Mouse (Mus musculus) hindbrain, embryonic 10.5 days (tissue): ENCODE data around the gene Plxdc2. TPM values are rescaled to one million over a fixed set of nuclear protein-coding genes. Genes with fewer than 3 reads are reported as not detected.

ENCODE experiments used
- DNase-seq: peaks from one replicate; pipeline ENCODE4 v3.0.0-alpha.2; 2017; ENCODE audit warnings: low spot score
- H3K27ac ChIP-seq: fragments of 300-500 bp; sonication (generic); 2 replicates; pipeline ENCODE4 v1.5.1; 2016; ENCODE audit warnings: mild to moderate bottlenecking, moderate library complexity
- H3K27me3 ChIP-seq: fragments of 300-500 bp; sonication (generic); 2 replicates; pipeline ENCODE4 v1.6.1; 2016; ENCODE audit warnings: mild to moderate bottlenecking; ENCODE audit not compliant: poor library complexity, insufficient read depth, severe bottlenecking
- H3K36me3 ChIP-seq: fragments of 300-500 bp; sonication (generic); 2 replicates; pipeline ENCODE4 v1.6.1; 2016; ENCODE audit warnings: mild to moderate bottlenecking, moderate library complexity
- H3K4me1 ChIP-seq: fragments of 300-500 bp; sonication (generic); replicated peaks from 2 replicates; pipeline ENCODE4 v1.6.1; 2016; ENCODE audit warnings: mild to moderate bottlenecking
- H3K4me3 ChIP-seq: fragments of 300-500 bp; sonication (generic); 2 replicates; pipeline ENCODE4 v1.5.1; 2016; ENCODE audit warnings: mild to moderate bottlenecking, moderate library complexity
- H3K9me3 ChIP-seq: fragments of 300-500 bp; sonication (generic); 2 replicates; pipeline ENCODE4 v1.6.1; 2016; ENCODE audit warnings: mild to moderate bottlenecking, moderate library complexity
- WGBS: fragments of 180-500 bp; shearing (Covaris S2); methylation state at CpG from one replicate; pipeline ENCODE4 v1.1.7; 2016; 5-methylcytosine and 5-hydroxymethylcytosine counted together
- polyA plus RNA-seq: library from polyadenylated mRNA; unstranded; fragments of >200 nt; fragmentation: Nextera tagmentation; extraction: Ambion mirVana; gene quantifications from 2 replicates; pipeline ENCODE4 v1.2.1, GENCODE M21; 2016

Plxdc2 gene
- polyA plus RNA-seq, 1 experiment from 2014 or later, result 13.4 TPM

DNA sequence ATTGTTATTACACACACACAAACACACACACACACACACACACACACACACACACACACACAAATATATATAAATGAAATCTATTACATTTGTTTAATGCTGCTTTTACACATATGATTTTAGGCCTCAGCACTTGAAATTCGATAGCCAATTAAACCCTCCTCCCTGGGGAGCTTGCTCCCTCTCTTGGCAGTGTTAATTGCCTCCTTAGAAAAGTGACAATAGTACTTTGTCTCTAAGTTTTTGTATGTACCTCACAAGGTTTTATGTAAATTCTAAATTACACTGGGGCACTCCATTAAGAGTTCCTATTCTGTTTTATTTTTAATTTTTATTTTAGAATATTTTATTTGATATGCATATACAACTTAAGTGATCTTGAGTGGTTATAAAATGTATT is 176.1 kb downstream of the Plxdc2 start:
- 69% methylated on average over 1 of the region's 1 CpGs for WGBS
- Histone ChIP-seq H3K36me3 (no peaks in the 10 kb centered on the region), H3K27me3 (no peaks in the 10 kb centered on the region), H3K4me1 (no peaks in the 10 kb centered on the region), H3K4me3 (no peak overlapping the region), H3K27ac (no peak overlapping the region), H3K9me3 (no peaks in the 10 kb centered on the region)
- DNase-seq, result no peak

DNA sequence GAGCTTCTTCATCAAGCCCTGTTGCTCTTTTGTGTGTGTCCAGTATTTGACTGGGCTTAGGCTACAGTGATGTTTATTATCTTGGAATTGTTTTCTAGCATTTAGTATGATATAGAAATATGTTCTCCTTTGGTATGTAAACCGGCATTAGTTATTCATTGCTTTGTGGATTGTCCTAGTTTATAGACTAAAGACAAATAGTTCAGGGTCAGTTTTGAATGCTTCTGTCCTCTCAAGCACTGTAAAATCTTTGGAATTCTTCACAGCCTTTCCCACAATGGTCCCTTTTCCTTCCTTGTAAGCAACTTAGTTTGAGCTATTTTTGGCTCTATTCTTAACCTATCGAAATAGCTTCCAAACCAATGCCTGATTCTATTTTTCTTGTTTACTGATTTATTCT is 178.5 kb downstream of the Plxdc2 start:
- Histone ChIP-seq H3K27me3 (no peaks in the 10 kb centered on the region), H3K27ac (no peak overlapping the region), H3K4me1 (no peaks in the 10 kb centered on the region), H3K36me3 (no peaks in the 10 kb centered on the region), H3K9me3 (no peaks in the 10 kb centered on the region), H3K4me3 (no peak overlapping the region)
- no peak for DNase-seq
- WGBS, result 87% methylated on average over 2 of the region's 2 CpGs

DNA sequence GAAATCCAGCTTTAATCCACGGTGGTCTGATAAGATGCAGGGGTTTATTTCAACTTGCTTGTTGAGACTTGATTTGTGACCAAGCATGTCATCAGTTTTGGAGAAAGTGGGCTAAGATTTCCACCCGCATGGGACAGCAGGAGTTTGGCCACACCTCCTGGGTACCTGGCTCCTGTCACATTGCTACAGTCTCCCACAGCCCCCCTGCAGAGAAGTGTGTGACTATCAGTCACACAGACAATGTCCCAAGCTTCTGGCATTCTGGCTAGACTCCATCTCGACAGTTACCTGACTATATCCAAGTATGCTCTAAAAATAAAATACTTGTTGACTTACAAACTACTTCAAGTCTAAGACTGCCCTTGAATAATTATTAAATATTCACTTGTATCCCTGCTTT is 185.1 kb downstream of the Plxdc2 start:
- no peak for DNase-seq
- Histone ChIP-seq H3K4me3 (no peak overlapping the region), H3K27me3 (no peaks in the 10 kb centered on the region), H3K27ac (no peak overlapping the region), H3K9me3 (no peaks in the 10 kb centered on the region), H3K4me1 (no peaks in the 10 kb centered on the region), H3K36me3 (no peaks in the 10 kb centered on the region)
- 66% methylated on average over 3 of the region's 3 CpGs for WGBS

DNA sequence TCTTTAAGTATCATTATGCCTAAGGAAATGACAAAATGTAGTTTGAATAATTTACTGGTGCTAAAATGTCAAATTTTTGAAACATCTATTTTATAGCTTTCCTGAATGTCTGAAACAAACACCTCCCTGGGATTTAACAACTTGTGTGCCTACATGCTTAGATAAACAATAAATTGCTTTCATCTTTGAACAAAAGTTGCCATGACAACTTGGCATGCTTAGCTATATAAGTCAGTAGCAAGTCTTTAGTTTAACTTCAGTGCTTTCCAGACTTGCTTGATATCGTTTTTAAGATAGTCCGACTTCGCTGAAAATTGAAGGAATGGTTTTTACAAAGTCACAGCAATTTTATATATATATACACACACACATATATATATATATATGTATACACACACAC is 189.1 kb downstream of the Plxdc2 start:
- H3K9me3 ChIP-seq, result no peaks in the 10 kb centered on the region
- no peak overlapping the region for H3K4me3 ChIP-seq
- no peaks in the 10 kb centered on the region for H3K4me1 ChIP-seq
- no peak overlapping the region for H3K27ac ChIP-seq
- H3K36me3 ChIP-seq, result no peaks in the 10 kb centered on the region
- no peak for DNase-seq
- H3K27me3 ChIP-seq, result no peaks in the 10 kb centered on the region
- 77% methylated on average over 3 of the region's 3 CpGs for WGBS

DNA sequence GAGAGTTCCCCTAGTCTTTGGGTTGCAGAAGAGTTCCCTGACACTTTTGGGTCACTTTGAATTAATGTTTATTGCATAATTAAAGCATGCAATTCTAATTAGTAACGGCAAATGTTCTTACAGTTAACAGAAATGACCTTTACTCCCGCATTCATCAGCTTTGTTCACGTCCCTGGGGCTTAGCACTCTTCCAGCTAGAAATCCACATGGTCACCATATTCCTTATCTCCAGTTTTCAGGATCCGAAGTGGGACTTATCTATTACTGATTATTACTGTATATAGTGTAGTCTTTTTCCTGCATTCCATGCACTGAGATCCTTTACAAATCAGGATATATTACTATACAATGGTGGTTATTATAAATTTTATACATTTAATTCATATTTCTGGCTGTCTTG is 203.2 kb downstream of the Plxdc2 start:
- Histone ChIP-seq H3K9me3 (no peaks in the 10 kb centered on the region), H3K27me3 (no peaks in the 10 kb centered on the region), H3K4me1 (no peaks in the 10 kb centered on the region), H3K27ac (no peak overlapping the region), H3K36me3 (no peaks in the 10 kb centered on the region), H3K4me3 (no peak overlapping the region)
- DNase-seq, result no peak
- whole genome bisulfite sequencing, result 70% methylated on average over 4 of the region's 4 CpGs

DNA sequence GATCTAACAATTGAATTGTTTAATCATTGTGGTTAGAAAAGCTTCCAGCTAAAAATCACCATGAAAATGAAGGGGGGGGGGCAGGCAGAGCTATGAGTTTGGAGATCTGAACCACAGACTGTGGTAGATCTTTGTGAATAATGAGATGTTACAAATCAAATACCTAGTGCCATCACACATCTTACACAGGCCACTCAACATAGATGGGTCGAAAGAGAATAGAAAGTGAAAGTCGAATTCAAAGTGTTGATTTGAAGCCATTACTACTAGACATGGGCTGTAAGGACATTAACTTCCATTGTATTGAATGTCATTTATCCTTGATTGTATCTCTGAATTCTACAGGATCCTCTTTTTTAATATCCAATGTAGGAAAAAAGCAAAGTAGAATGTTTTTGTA is 212.2 kb downstream of the Plxdc2 start:
- Histone ChIP-seq H3K36me3 (no peaks in the 10 kb centered on the region), H3K9me3 (no peaks in the 10 kb centered on the region), H3K27ac (no peak overlapping the region), H3K4me1 (no peaks in the 10 kb centered on the region; the same call in 1 of the 2 replicates), H3K27me3 (no peaks in the 10 kb centered on the region), H3K4me3 (no peak overlapping the region)
- WGBS, result 88% methylated on average over 2 of the region's 2 CpGs
- no peak for DNase-seq

DNA sequence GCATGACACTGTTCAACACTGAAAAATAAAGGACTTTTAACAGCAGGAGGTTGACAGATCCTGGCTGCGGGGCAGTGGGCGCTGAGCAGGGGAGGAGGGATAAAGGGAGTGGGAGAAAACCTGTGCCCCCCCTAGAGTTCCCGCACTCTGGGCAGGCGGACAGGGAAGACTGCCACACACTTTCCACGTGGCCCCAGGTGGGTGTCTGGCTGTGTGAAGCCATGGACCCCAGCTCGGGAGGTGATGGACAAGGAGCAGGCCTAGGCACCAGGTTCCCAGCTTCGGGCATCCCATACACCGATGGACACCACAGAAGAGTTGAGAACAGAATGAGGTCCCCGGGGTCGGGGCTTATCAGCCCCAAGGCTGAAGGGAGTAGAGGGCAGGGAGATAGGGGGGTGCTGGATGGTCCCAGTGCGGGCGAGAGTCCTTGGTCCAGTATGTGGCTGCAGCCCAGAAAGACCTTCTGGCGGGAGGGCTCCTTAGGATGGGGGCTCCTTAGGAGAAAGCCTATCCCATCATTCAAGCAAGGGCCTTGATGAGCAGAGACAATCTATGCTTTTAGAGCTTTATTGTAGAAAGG is 215.2 kb downstream of the Plxdc2 start:
- no peaks in the 10 kb centered on the region for H3K27me3 ChIP-seq
- H3K27ac ChIP-seq, result no peak overlapping the region
- no peak overlapping the region for H3K4me3 ChIP-seq
- no peaks in the 10 kb centered on the region; the same call in 1 of the 2 replicates for H3K4me1 ChIP-seq
- H3K36me3 ChIP-seq, result no peaks in the 10 kb centered on the region
- H3K9me3 ChIP-seq, result no peaks in the 10 kb centered on the region
- no peak for DNase-seq
- WGBS, result 82% methylated on average over 13 of the region's 13 CpGs

DNA sequence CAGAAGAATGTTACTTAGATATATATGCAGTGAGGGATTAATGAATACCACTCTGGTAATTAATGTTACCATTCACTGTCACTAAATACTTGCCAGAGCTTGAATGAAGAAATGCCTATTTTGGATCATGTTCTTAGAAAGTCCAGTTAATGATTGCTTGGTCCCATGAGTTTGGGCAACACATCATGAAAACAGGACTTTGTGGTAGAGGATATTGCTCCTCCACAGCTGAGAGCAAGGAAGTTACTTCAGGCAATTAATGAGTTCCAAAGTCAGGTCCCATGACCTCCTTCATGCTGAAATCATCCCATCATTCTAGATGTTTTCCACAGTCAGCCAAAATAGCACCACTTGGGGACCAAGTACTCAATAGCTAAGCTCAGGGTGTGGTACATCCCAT is 220.5 kb downstream of the Plxdc2 start:
- DNase-seq, result no peak
- no peak overlapping the region for H3K4me3 ChIP-seq
- H3K9me3 ChIP-seq, result no peaks in the 10 kb centered on the region
- no peaks in the 10 kb centered on the region for H3K27me3 ChIP-seq
- H3K4me1 ChIP-seq, result no peaks in the 10 kb centered on the region
- H3K27ac ChIP-seq, result no peak overlapping the region
- no peaks in the 10 kb centered on the region for H3K36me3 ChIP-seq

DNA sequence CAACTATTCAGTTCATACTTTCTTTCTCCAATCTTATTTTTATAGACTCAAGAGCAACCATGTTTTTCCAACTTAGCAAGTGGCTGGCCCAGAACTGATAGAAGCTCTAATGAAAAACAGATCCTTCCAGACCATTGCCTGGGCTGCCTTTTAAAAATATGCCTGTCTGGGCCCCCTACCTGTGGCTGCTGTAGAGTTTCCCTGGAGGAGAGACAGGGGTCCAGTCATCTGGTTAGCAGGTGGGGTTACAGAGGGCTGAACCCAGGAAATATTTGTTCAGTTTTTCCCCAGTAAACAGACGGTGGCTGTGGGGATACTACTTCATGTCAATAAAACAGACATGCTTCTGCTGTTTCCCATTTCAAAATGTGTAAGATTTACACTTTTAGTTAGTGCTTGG is 222.0 kb downstream of the Plxdc2 start:
- no peaks in the 10 kb centered on the region for H3K9me3 ChIP-seq
- no peaks in the 10 kb centered on the region for H3K36me3 ChIP-seq
- peak; percentile 11 for DNase-seq
- no peak overlapping the region for H3K27ac ChIP-seq
- no peaks in the 10 kb centered on the region for H3K27me3 ChIP-seq
- H3K4me1 ChIP-seq, result no peaks in the 10 kb centered on the region
- H3K4me3 ChIP-seq, result no peak overlapping the region
- 60% methylated on average over 1 of the region's 1 CpGs for WGBS

DNA sequence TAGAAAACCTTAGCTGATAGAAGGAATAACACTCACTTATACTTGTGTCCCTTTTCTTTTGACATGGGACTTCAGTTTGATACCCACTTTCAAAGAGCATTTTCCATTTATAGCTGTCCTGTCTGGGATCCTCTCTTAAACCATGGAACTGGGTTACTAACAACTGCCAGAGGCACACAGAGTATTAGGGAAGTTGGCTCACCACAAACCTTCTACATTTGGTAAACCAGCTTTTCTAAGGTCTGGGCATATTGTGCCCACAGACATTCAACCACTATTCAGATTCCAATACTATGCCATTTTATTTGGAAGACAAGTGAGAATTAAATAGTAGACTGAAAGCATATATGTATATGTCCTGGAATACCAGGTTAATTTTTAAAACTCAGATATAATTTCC is 232.4 kb downstream of the Plxdc2 start:
- Histone ChIP-seq H3K4me3 (no peak overlapping the region), H3K27me3 (no peaks in the 10 kb centered on the region), H3K27ac (no peak overlapping the region), H3K36me3 (no peaks in the 10 kb centered on the region), H3K4me1 (no peaks in the 10 kb centered on the region), H3K9me3 (0 out of 2 replicates have a peak, but pooled peaks cover 3% of the 10 kb centered on the region)
- DNase-seq, result no peak

DNA sequence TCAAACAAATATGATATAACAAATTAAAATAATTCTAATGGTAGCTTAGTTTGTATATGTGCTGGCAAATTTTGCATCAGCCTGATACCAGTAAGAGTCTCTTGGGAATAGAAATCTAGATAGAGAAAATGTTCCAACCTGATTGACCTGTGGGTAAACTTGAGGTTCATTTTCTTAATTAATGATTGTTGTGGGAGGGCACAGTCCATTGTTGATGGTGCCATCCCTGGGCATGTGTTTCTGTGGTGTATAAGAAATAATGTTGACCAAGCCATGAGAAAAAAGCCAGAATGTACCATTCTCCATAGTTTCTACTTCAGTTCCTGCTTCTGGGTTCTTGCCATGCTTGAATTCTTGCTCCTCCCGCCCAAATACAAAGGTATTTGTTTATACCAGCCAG is 239.3 kb downstream of the Plxdc2 start:
- WGBS, result 78% methylated on average over 1 of the region's 1 CpGs
- no peak for DNase-seq

DNA sequence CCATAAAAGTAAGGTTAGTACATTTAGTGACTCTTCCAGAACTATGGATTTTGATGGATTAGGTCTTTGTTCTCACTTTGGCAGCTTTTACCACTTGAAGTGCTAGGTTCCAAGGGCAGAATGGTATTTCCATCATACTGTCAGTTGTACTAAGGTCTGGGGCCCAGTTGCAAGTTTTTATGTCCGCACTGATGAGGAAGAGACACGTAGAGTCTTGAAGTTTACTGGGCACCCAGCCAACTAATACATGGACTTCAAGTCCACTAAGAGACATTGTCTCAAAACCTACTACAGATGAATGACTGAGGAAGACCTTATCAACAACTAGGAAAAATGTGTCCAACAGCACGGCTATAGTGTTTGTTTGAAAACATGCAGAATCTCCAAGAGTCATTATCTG is 242.1 kb downstream of the Plxdc2 start:
- Histone ChIP-seq H3K9me3 (no peaks in the 10 kb centered on the region), H3K27me3 (no peaks in the 10 kb centered on the region), H3K4me1 (no peaks in the 10 kb centered on the region), H3K27ac (no peak overlapping the region), H3K36me3 (no peaks in the 10 kb centered on the region), H3K4me3 (no peak overlapping the region)
- WGBS, result 94% methylated on average over 3 of the region's 3 CpGs
- DNase-seq, result no peak

More for the DNA sequence above, 239.3 kb downstream of the Plxdc2 start:
- H3K4me1 ChIP-seq, result no peaks in the 10 kb centered on the region
- H3K4me3 ChIP-seq, result no peak overlapping the region
- H3K9me3 ChIP-seq, result no peaks in the 10 kb centered on the region
- H3K27me3 ChIP-seq, result no peaks in the 10 kb centered on the region
- H3K36me3 ChIP-seq, result no peaks in the 10 kb centered on the region
- H3K27ac ChIP-seq, result no peak overlapping the region

DNA sequence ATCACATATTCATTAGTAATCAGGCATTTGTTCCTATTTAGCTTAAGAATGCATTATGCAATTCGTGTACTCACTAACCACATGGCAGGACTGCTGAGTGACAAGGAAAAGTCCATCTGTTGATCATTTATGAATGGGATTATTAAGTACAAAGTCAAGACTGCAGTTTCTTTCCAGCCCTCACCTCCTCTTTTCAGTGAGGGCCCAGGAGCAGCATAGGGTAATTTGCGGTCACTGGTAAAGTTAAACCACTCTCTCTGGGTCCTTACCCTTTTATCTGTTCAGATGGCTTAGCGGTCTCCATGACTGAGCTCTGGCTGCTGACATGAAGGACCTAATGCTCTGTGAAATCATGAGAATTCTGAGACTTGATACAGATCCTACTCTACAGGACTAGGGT is 248.2 kb downstream of the Plxdc2 start:
- H3K36me3 ChIP-seq, result no peaks in the 10 kb centered on the region
- no peak overlapping the region for H3K27ac ChIP-seq
- H3K4me1 ChIP-seq, result no peaks in the 10 kb centered on the region
- WGBS, result 90% methylated on average over 3 of the region's 3 CpGs
- H3K4me3 ChIP-seq, result no peak overlapping the region
- DNase-seq, result no peak
- H3K27me3 ChIP-seq, result no peaks in the 10 kb centered on the region
- H3K9me3 ChIP-seq, result no peaks in the 10 kb centered on the region
